Mouse (Mus musculus): Measurements from ENCODE around the gene Malrd1. TPM values are rescaled to one million over a fixed set of nuclear protein-coding genes. Genes with fewer than 3 reads are reported as not detected.

The Malrd1 gene
- not detected for total RNA-seq (2021)

DNA sequence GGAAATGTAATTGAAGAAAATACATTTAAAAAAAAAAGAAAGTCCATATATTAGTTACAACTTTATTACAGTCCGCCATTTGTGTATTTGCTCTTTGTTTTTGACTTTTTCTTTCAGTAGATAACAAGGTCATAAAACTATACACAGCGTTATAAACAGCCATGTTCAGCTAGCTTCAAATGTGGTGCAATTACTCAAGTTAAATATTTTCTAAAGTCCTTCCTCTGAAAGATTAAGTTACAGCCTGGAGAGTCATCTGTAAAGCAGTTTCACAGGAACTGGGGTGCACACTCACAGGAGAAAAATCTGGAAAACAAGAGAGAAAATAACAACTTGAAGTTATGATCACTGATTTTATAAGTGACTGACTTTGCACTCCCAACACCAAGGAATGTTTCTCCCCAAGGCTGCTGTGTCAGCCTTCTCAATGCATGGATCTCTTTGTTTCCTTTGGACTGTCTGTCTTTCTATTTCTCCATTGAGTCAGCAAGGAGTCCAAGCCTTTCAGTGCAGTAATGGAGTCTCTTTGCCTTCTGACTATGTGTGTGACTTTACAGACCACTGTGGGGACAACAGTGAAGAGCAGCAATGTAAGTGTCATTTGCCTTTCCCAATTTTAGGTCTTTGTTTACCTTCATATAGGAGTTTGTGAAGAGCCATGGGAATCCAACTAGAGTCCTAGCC is at the start of gene Malrd1:
Malrd1 (plus strand) TSS at position 239 of the 684 bp plus-strand sequence.
- no peak for DNase-seq (ENCODE audit: low spot score in 2 of 2)
- intact Hi-C loops (cut with DNase I) = no loop called here

DNA sequence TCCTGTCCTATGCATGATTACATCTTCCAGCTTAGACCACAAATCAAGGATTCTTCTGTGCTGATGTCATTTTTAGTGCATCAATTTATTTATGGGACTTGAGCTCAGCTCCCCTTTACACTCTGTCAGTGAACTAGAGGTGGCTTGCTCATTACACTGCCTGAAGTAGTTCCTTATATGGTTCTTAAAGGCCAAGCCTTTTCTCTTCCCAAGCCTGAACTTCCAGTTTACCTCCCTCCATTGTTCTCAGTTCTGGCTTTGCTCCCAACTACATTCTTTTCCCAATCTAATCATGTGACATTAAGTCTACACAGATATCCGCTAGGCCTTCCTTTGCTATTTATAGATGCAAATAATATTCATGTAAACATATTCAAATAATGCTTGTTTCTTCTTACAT is 12.4 kb downstream of the Malrd1 start:
- intact Hi-C loops (cut with DNase I) = no loop called here
- no peak for DNase-seq (ENCODE audit: low spot score in 2 of 2)

- intact Hi-C loops (cut with DNase I) = no loop called here
- DNase-seq (ENCODE audit: low spot score in 2 of 2) = no peak
Observed at GRCm38 (mm10) chr2:15613327-15613948, 87.2 kb downstream of the Malrd1 start.

DNA sequence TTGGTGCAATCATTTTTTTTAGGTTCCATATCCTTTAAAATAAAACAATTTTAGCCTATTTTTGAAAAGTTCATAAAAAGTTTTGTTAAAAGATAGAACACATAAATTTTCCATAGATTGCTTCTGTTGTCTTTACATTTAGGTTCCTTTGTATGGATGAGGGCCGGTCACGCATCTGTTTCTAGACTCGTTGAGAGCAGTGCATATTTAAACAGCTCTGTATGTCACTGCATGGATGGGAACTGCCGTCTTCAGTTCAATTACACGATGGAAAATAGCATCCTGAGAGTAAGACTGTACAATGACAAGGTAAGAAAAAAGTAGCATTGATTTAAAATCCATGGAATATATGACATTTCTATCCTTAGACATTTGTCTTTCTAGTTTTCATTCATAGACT is 87.7 kb downstream of the Malrd1 start:
- intact Hi-C loops (cut with DNase I) = no loop called here
- DNase-seq (ENCODE audit: low spot score in 2 of 2) = no peak

GRCm38 (mm10) chr2:15635761-15636160 is 109.5 kb downstream of the Malrd1 start:
- intact Hi-C loops (cut with DNase I) = no loop called here

GRCm38 (mm10) chr2:15643864-15644263 is 117.6 kb downstream of the Malrd1 start:
- intact Hi-C loops (cut with DNase I) = loop anchor here (2.0 kb wide), 1 partner anchor 33 kb away; no protein-coding TSS in a partner anchor
- no peak for DNase-seq (ENCODE audit: low spot score in 2 of 2)

More at GRCm38 (mm10) chr2:15635761-15636160, 109.5 kb downstream of the Malrd1 start:
- DNase-seq (ENCODE audit: low spot score in 2 of 2) = no peak

DNA sequence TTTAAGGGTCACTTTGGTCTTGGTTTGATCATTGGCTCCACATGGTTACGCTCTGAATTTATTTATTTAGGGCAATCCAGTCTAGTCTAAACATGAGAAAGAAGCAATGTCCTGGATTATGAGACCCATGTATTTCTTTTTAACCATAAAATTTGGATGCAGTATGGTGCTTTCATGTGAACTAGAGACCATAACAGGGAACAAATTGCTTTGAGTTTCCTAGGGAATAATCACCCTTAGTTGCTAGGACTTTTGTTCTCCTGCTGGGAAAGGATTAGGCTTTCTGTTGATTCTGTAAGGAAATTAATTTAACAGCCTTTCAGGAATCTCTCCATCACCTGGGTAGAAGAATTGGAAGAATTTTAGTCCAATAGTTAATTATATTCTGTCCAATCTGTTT is 130.1 kb downstream of the Malrd1 start:
- DNase-seq (ENCODE audit: low spot score in 2 of 2) = no peak
- intact Hi-C loops (cut with DNase I) = no loop called here

DNA sequence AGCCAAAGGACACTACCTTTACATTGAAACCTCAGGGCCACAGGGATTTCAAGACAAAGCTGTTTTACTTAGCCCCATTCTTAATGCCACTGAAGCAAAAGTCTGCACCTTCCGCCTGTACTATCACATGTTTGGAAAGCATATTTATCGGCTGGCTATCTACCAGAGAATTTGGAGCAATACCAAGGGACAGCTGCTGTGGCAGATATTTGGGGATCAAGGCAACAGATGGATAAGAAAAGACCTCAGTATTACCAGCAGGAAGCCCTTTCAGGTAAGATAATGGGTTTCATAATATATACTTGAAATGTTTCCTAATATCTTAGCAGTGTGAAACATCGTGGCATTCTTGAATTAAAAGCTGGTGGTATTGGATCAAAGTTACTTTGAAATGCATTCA is 176.7 kb downstream of the Malrd1 start:
- intact Hi-C loops (cut with DNase I) = no loop called here
- DNase-seq (ENCODE audit: low spot score in 2 of 2) = no peak

- DNase-seq (ENCODE audit: low spot score in 2 of 2) = peak; percentile 2 to 39
- intact Hi-C loops (cut with DNase I) = no loop called here
Observed at GRCm38 (mm10) chr2:15740945-15741344, 214.7 kb downstream of the Malrd1 start.

DNA sequence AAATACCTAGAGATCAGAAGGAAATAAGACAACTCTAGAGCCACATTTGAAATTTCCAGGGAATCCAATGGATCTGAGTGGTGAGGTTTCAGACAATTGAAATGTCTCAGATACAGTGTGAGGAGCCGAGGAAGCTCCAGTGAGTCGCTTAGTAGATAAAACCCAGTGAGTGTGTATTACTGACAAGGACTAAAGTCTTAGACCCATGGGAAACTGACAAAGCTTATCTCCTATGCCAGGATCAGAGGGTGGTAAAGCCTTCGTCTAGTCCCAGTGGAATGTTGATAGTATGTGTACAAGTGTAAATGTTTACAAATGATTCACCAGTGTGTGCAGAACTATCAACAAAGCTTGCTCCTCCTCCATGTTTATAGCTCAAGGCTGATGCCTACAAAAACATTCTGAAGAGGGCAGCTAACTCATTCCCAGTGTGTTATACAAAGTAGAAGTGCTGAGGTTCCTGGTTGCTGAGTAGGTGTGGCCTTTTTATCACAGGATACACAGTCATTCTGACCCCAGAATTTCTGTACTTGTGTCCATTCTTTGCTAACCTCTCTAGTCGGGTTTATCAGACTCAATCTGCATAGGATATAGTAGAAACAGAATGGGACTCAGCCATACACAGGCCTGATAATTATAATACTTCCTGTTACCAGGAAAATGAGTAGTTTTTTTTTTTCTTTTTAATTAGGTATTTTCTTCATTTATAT is 218.9 kb downstream of the Malrd1 start:
- DNase-seq (ENCODE audit: low spot score in 2 of 2) = no peak

GRCm38 (mm10) chr2:15784818-15785217 is 258.5 kb downstream of the Malrd1 start:
- DNase-seq (ENCODE audit: low spot score in 2 of 2) = no peak
- intact Hi-C loops (cut with DNase I) = no loop called here

More for the DNA sequence above, 218.9 kb downstream of the Malrd1 start:
- intact Hi-C loops (cut with DNase I) = no loop called here

DNA sequence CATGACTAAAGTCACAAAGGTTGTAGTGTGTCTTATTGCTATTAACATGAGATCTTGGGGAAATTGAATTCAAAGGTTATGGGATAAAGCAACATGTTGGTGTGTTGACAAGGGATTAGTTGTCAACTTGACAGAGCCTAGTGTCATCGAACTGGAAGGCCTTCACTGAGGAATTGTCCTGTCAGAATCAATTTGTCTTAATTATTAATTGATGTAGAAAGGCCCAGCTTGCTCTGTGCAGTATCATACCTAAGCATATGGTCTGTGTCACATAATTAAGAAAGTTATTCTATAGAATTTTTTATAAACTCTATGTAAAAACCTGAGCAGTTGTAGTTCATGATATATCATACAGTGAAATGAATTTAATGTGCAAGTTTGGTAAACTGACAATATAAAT is 289.4 kb downstream of the Malrd1 start:
- intact Hi-C loops (cut with DNase I) = no loop called here
- DNase-seq (ENCODE audit: low spot score in 2 of 2) = no peak

GRCm38 (mm10) chr2:15869380-15869779 is 343.1 kb downstream of the Malrd1 start:
- DNase-seq (ENCODE audit: low spot score in 2 of 2) = no peak
- intact Hi-C loops (cut with DNase I) = no loop called here

- DNase-seq (ENCODE audit: low spot score in 2 of 2) = no peak
- intact Hi-C loops (cut with DNase I) = no loop called here
Observed at GRCm38 (mm10) chr2:15893418-15894120, 367.3 kb downstream of the Malrd1 start.

- intact Hi-C loops (cut with DNase I) = no loop called here
- no peak for DNase-seq (ENCODE audit: low spot score in 2 of 2)
Observed at GRCm38 (mm10) chr2:15925432-15925831, 399.2 kb downstream of the Malrd1 start.

- intact Hi-C loops (cut with DNase I) = no loop called here
- DNase-seq (ENCODE audit: low spot score in 2 of 2) = no peak
Observed at GRCm38 (mm10) chr2:15926041-15926440, 399.8 kb downstream of the Malrd1 start.

DNA sequence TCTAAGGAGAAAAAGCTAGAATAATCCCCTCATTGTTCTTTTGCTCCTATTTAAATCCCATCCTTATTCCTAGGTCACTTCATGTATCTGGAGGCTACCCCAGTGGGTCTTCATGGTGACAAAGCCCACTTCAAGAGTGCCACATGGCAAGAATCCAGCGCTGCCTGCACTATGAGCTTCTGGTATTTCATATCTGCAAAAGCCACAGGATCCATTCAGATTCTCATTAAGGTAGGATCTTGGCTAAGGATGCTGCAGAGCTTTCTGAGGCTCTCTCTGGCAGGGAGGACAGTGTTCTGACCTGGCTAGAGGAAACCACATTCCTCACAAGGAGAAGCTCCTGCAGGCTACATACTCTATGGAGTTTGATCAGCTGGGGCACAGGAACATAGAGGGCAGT is 405.2 kb downstream of the Malrd1 start:
- intact Hi-C loops (cut with DNase I) = no loop called here
- no peak for DNase-seq (ENCODE audit: low spot score in 2 of 2)

DNA sequence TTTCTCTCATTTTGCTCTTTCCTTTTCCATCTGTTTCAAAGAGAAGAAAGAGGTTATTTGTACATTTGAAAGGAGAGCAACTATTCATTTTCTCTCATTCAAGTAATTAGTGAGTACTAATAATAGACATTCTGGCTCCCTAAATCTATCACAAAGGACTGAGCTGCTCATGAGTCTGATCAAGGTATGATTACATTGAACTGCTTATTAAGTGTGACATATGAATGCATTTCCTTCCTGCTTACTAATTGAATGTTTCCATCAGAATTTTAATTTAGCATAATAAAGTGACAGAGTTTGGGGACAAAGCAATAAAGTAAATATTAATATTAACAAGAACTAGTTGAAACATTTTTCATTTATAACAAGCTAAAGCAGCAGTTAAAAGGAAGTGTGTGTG is 405.6 kb downstream of the Malrd1 start:
- intact Hi-C loops (cut with DNase I) = no loop called here
- no peak for DNase-seq (ENCODE audit: low spot score in 2 of 2)

GRCm38 (mm10) chr2:15932340-15932739 is 406.1 kb downstream of the Malrd1 start:
- intact Hi-C loops (cut with DNase I) = no loop called here
- DNase-seq (ENCODE audit: low spot score in 2 of 2) = no peak

GRCm38 (mm10) chr2:16002925-16003324 is 476.6 kb downstream of the Malrd1 start:
- no peak for DNase-seq (ENCODE audit: low spot score in 2 of 2)
- intact Hi-C loops (cut with DNase I) = no loop called here

Measured in left cerebral cortex, postnatal 25 days (tissue).